Mouse (Mus musculus) embryonic fibroblast, embryonic 13.5 days (primary cell): ENCODE results near the gene Khsrp.

ENCODE experiments used
- CTCF ChIP-seq: IDR thresholded peaks from 2 replicates; pipeline ENCODE4 v1.5.1; 2011; ENCODE audit warnings: mild to moderate bottlenecking, control low read depth, low read length, moderate library complexity, borderline replicate concordance; ENCODE audit not compliant: insufficient read depth
- POLR2A ChIP-seq: IDR thresholded peaks from 2 replicates; pipeline ENCODE4 v1.6.1; 2011; ENCODE audit warnings: low read depth, mild to moderate bottlenecking, control low read depth, low read length, moderate library complexity

DNA sequence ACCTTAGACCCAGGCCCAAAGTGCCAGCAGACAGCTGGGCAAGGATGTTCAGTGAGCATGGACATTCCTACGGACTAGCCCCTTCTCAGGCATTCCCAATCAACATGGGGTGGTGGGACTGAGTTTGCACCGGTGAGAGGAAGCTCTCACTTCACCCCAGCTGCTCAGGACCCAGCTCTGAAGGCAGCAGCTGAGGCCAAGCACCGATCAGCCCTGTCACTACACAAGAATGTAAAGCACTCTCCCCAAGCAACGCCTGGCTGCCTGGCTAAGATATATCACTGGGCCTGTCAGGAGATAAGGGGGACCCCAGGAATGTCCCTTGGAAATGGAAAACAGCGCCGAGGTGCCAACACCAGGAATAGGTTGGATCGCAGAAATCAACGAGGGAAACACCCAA lies 30.1 kb downstream of the Khsrp start:
- TF ChIP-seq CTCF (no peak), POLR2A (no peak)
